Mouse (Mus musculus): ENCODE data around the gene Gm37240.

Gene Gm37240

DNA sequence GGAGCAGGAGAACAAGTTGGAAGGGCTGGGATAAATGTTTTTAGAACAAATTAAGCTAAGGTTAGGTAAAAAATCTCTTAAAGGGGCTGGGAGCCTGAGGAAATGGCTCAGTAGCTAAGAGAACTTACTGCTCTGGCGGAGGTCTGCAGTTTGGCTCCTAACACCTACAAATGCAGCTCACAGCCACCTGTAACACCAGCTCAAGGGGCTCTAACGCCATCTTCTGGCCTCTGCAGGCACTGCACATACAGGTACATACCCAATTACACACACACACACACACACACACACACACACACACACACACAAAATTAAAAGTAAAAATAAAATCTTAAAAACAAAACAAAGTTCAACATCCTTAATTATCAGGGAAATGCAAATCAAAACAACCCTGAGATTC lies 1174.4 kb downstream of the Gm37240 start:
- no peak for DNase-seq (ENCODE audit: extremely low spot score)

DNA sequence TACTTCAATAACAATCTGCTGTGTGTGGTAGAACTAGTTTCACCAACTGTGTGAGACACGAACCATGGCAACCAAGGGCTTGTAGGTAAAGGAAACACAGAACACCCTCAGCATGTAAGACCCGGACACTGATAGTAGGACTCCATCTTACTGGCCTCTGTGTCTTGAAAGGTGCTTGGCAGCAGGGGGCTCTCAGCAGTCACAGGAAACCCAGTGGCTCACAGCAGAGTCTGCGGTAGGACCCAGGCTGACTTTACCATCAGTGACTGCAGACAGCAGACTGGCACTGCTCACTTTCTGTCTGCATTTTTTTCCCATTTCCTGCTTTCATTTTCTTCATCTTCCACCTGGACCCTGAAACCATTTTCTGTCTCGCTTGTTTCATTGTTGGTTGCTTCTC lies 1176.6 kb downstream of the Gm37240 start:
- no peak for DNase-seq (ENCODE audit: extremely low spot score)

DNA sequence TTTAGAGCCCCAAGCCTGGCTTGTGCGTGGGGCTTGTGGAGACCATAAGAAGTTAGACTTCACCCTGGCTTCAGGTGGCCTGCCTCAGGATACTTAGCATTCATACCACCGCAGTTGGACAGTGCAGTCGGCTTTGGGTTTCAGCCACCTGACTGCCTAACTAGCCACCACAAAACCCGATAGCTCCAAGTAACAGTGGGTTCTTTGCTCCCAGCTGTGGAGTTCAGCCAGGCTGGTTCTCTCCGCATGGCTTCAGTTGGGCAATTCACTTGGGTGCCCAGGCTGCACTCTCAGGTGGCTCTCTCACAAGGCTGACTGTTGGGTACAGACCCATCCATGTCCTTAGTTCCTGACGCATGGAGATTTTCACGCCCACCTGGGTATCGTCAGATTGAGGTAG lies 1177.4 kb downstream of the Gm37240 start:
- no peak for DNase-seq (ENCODE audit: extremely low spot score)

DNA sequence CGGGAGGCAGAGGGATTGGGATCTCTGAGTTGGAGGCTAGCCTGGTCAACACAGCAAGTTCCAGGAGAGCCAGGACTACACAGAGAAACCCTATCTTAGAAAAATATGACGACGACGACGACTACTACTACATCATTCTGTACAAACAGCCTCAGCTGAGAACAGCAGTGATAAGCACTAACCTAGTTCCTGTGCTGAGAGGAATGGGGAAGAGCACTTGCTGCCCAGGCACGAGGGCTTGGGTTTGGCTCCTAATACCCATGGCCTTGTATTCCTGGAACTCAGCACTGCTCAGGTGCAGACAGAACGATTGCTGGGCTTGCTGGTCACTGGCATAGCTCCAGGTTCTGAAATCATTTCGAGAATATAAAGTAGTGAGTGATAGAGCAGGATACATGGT lies 1178.2 kb downstream of the Gm37240 start:
- no peak for DNase-seq (ENCODE audit: extremely low spot score)

DNA sequence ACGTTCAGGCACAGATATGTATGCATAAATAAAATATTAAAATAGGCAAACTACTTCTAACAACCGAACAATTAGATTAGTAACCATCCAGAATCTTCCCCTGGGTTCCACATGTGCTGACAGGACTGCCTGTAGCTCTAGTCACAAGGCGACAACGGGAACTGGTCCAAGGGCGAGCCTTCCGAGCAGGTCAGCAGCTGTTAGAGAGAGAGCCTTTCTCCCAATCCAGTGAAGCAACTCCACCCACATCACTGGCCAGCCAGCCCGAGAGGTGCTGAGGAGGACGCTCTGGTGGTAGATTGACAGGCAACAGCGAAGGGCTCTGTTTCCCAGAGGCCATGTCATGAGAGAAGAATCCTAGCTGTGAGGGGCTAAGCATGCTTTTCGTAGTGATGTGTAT lies 1178.8 kb downstream of the Gm37240 start:
- no peak for DNase-seq (ENCODE audit: extremely low spot score)

DNA sequence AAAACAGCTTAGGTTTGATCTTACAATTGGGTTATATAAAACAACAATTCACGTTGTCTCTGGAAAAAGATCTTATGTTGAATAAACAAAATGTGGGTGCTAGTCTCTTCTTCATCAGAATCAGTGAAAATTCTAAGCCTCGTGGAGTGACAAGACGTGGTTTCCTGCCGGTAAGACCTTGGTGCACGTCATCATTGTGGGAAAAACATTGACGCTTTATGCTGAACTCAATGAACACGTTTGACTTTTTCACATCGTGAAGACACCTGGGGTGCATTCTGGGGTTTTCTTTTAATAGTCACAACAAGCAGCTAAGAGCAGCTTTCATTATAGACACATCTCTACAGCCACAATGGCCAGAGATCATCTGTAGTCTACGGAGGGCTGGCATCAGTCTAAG lies 1182.1 kb downstream of the Gm37240 start:
- no peak for DNase-seq (ENCODE audit: extremely low spot score)

DNA sequence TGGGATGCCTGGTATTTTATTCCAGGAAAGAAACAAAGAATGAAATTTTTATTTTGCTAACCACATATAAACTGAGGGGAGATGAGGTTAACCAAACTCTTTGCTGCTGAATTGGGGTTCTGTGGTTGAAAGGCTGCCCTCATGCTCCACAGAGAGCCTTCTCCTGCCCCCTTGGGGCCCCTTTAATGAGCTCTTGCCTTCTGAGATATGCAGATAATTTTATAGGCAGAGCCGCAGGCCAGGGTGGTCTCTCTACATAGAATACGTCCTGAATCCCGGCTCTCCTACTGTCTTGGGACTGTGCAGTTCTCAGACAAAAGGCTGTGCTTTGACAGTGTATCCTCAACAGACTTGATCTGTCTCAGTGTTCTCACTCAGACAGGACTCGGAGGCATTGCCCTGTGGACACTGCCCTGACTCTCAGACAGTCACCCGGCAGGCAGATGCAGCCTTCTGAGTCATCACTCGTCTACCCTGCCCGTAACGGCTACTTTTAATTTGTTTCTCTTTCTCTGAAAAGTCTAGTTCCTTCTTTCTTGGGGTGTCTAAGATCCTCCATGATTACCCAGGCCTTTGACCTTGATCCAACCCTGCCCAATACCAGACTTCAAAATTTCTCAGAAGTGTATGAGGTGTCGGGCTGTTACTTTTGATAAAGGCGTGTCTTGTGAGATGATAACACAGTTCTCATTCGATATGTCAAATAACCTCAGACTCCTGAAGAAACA lies 1184.1 kb downstream of the Gm37240 start:
- no peak for DNase-seq (ENCODE audit: extremely low spot score)

DNA sequence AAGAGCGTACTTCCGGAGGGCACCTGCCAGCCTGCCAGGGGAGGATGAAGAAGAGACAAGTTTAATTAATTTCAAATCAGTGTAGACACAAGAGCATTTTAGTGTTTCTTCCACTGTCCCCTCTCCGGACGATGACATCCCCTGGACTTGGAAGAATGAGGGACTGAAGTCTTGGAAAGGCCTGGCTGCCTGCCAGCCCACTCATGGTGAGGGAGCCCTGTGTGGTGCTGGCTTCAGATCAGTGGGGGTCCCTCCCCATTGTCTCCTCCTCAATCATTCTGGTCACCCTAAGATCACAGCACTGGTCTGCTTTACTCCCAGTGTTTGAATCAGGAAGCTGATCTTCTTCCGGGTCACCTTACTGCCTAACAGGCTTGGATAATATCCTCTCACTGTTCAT lies 1185.4 kb downstream of the Gm37240 start:
- no peak for DNase-seq (ENCODE audit: extremely low spot score)

DNA sequence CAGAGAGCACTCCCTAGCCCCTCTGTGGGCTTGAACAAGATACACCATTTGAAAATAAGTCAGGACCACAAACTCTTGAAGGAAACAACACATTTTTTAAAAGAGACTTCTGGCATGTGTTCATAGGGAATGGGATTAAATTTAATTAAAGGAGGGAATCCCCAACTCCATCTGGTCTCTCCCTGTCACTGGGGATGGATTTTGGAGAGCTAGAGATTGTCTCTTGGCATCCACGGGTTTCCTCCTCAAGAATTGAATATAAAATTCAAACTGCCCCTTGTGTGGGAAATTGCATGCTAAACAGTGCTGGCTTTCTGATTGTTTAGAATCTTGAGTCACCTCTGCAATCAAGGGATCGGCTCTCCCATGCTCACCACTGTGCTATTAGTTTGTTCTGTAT lies 1185.8 kb downstream of the Gm37240 start:
- no peak for DNase-seq (ENCODE audit: extremely low spot score)

DNA sequence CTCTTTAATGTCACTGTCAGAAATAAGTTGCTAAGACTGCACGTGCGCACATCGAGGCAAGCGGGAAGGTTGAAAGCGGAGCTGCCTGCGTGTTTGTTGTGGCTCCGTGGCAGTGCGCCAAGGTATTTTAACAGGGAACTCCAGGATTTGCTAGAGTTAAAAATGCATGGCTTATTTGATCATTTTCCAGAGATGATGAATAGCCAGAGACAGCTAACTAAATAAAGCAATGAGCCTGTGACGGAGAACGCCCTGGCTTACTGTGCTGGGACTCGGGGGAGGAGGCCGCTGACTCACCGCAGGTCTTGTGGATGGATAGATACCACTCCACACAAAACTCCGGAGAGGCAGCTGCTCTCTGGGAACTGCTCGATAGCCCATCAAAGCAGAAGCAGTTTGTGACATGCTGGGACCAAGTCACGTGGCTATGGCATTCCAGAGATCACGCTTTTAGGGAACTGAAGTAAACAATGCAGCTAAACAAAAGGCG lies 1190.8 kb downstream of the Gm37240 start:
- DNase-seq (ENCODE audit: extremely low spot score) = no peak

DNA sequence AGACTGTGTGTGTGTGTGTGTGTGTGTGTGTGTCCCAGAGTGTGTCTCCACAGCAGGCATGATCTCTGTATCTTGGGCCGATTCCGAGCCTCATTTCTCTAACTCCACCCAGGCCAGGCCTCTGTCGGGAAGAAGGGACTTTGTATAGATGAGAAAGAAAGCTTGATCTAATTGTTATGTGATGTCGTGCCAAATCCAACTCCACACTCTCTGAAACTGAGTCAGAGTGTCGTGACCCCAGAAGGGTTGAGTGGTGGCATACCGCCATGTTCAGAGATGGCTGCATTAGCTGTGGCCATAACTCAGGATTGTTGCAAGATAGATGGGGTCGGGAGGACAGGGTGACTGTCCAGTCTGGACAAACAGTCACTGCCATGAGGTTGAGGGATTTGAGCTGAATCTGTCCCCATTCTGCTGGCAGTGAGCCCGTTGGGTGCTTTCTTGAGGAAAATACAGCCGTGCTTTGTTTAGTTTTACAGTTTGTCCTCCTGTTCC lies 1191.4 kb downstream of the Gm37240 start:
- no peak for DNase-seq (ENCODE audit: extremely low spot score)

DNA sequence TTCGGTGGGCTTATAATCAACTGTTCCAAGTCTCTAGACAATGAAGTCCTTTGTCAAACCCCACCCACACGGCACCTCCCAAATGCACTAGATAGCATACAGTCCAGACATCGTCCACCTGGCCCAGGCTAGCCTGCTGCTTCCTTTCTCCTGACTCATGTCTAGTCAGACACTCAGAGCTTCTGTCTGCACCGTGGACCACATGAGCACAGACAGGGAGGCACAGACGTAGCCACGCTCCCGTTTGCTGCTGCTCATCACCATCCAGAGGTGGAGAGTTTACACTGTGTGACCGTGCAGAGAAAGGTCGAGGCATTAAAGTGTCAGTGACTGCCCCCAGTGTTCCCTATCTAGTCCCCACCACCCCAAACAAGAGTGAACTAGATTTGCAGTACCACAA lies 1191.9 kb downstream of the Gm37240 start:
- DNase-seq (ENCODE audit: extremely low spot score) = no peak

DNA sequence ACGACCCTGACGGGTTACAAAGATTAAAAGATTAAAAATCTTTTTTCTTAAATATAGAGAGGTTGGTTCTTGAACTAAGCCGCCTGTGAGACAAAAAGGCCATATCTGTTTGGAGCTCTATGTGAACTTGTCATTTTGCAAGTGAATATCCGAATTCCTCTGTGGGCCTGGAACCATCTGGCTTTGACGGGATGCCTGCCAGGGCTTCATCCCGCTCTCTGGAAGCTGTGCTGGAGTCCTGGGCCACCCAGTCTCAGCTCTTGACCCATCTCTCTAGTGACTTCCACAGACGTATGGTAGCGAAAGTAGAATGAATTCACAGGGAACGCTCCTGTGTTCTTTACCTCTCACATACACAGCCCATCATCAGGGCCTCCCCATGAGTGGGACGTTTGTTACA lies 1193.4 kb downstream of the Gm37240 start:
- DNase-seq (ENCODE audit: extremely low spot score) = no peak

DNA sequence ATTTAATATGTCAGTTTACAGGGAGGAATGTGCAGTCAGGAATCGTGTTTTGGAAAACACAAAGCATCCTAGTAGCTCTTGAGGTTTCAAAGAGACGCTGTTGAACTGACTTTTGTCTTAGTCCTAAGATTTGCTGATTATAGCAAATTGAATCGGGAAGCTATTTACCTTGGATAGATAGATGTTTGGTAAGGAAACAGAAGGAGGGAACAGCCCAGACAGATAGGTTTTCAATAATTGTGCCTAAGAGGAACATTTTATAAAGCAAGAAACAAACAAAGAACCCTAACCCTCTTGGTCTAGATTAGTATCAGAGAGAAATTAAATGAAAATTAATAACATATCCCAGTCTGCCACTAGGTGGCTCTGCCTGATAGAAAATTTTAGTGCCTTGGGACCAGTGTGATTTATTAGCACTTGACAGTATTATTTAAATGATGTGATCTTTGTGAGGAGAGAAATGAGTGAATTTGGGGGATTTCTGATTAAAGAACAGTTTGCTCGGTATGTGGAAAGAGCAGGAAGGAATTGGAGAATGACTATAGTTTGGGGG lies 1194.6 kb downstream of the Gm37240 start:
- no peak for DNase-seq (ENCODE audit: extremely low spot score)

DNA sequence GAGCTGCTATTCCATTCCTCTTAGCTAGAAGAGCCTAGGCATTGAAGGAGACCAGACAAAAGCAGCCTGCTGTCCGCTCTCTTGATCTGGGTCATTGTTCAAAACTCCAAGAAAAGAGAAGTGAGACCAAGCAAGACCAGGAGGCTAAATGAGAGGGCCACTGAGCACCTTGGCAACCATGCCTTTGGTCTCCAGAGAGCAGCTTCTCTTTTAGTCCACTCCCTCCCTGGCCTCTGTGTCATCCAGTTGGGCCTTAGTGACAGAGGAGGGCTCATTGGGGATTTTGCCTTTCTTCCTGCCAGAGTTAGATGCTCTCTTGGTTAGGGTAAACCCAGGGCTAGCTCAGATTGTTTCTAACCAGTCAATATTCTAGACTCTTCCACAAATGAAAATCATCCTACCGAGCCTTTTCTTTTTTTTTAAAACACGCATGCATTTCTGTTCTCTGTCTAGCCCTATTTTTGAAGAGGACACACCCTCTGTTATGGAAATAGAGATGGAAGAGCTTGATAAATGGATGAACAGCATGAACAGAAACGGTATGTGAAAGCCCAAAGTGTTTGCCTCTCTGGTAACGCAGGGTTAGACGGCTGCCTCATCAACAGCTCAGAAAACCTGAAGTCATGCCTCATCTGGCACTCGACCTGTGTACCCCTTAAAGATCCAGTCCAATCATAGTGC lies 1197.1 kb downstream of the Gm37240 start:
- no peak for DNase-seq (ENCODE audit: extremely low spot score)

DNA sequence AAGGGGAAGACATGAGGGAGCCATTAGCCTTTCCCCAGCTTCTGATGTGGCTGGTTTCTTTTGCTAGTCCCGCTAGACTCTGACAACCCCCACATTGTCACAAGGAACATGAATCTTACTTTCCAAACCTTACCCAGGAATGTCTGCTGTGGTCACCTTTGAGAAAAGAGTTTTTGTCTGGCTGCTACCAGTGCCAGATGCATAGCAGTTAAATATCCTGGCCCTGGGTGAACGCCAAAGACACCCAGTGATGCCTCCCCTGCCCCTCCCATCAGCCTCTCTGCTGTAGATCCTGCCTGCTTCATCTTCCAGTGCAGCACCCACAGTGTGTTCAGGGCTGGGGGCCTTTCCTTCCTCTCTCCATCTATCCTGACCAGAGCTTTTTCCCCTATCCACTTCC lies 1197.7 kb downstream of the Gm37240 start:
- no peak for DNase-seq (ENCODE audit: extremely low spot score)

DNA sequence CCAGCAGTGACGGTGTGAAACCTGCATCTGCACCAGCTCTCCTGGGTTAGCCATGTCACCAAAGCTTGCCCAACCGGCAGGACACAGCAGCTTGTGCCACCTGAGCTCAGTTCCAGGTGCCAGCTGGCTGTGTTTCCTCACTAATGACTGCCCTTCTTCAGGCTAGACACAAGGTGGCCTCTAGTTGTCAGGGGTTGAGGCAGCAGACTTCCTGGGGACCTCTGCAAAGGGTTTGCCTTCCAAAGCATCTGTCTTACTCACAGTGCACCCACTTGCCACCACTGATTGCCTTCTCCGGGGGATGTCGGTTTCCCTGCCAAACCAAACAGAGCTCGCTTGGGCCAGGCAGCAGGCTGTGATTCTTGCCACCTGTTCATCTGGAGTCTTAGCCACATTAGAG lies 1199.1 kb downstream of the Gm37240 start:
- no peak for DNase-seq (ENCODE audit: extremely low spot score)

DNA sequence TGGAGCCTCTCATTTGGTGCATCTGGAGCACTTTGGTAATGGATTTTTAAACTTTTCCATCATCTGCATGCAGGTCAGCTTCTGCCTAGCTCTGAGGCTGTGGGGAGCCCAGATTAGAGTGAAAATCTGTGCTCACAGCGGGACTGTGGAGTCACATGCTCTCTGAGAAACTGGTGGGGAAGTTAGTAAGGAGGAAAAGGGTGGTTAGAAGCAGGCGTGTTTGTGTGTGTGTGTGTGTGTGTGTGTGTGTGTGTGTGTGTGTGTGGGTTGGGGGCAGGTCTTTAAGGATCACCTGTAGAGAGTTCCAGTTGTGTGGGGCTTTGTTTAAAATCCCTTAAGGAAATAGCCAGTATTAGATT lies 1199.9 kb downstream of the Gm37240 start:
- DNase-seq (ENCODE audit: extremely low spot score) = no peak

DNA sequence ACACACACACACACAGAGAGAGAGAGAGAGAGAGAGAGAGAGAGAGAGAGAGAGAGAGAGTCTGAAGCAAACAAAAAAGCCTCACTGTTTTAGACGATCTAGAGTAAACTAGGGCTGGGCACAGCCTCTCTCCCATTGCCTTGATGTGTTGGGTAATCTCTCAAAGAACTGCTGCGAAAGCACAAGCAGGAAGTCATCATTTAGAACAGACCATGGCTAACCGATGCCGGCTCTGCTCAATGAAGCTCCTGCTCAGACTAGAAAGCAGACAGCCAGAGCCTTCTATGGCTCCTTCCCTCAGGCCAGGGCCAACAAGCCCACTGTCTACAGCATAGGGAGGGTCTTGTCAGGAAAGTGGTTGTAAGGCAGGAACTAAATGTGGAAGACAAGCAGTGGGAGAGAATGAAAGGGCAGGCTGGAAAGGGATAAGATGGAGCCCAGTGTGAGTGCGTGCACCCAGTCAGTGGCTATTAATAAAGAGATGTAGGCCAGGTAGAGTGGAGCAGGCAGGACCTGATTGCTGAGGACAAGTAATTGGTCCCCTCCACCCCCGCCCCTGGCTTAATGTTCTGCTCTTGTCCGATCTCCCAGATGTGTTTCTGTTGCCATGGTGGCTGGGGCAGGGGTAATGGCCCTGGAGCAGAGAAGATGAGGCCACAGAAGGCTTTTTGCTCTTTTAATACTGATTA lies 1200.4 kb downstream of the Gm37240 start:
- DNase-seq (ENCODE audit: extremely low spot score) = no peak

DNA sequence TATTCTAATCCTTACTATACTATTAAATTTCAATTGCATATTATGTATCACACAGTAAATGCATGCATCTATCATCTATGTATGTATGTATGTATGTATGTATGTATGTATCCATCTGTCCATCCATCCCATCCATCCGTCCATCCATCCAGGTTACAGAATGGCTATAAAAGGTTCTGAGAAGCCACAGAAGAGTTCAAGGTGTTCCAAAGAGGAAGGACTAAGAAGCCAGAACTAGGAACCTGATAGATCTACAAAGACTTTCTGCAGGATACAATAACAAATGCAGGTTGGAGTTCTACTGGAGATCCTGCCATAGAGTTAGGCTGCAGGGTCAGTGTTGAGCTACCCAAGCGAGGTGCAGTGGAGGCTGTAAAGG lies 1201.0 kb downstream of the Gm37240 start:
- no peak for DNase-seq (ENCODE audit: extremely low spot score)

DNA sequence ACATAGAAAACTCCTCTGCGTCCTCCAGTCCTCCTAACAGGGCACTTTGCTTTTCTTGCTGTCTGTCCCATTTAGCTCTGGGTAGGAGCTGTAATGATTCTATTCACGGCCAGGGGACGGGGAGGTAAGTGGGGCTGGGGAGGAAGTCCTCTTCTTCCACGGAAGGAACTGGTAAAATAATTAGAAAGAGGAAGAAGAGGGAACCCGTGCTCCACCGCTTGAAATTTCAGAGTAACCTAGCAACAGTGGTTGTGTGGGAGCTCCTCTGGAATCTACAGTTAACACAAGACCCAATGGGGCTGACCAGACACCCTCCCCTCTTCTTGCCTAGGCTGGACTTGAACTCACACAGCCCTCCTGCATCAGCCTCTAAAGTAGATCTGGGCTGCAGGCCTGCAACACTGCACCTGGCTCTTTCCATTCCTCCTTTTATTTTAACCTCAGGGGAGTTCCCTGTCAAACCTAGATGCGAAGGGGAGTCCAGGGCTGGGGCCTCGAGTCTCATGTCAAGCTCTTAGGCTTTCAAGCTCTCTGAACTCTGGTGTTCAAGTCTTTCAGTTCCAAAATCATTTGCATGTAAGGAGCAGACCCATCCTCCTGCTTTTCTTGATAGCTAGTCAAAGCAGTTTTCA lies 1201.5 kb downstream of the Gm37240 start:
- DNase-seq (ENCODE audit: extremely low spot score) = no peak

DNA sequence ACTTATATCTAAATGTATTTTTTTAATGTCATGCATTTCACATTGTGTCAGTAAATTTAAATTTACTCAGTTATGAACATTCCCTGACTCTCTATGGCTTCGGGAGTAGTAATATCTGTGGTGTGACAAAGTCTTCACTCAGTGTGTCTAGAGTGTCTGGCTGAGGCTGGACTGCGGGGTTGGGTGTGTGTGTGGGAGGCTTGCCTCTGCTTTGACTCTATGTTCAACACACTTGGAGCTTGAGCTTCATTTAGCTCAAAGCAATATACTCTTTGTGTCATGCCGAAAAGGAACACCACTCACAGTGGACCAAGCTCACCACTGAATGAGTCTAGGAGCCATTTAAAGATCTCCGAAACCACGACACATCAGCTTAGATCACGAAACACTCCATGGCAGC lies 1203.5 kb downstream of the Gm37240 start:
- DNase-seq (ENCODE audit: extremely low spot score) = no peak
